Mouse (Mus musculus): Measurements from ENCODE around the gene Gm20708.

- peak; percentile 54 for TF ChIP-seq POLR2A (IDR thresholded peaks at IDR 0.05; ENCODE audit: insufficient read length, low read depth)
- no peak for TF ChIP-seq MYOG (IDR thresholded peaks at IDR 0.05; ENCODE audit: control insufficient read depth in 1 of 3, insufficient read depth in 1 of 3, insufficient read length in 2 of 3, low read depth in 2 of 3)
- no peak for TF ChIP-seq TCF3 (IDR thresholded peaks at IDR 0.05; ENCODE audit: insufficient read length, low read depth)
- no peak for TF ChIP-seq MYOD1 (IDR thresholded peaks at IDR 0.05; ENCODE audit: control insufficient read depth in 1 of 3, insufficient read length in 2 of 3, low read depth in 2 of 3)
- no peak for TF ChIP-seq MAX (IDR thresholded peaks at IDR 0.05; ENCODE audit: low read depth)
- no peak for TF ChIP-seq TCF12 (IDR thresholded peaks at IDR 0.05; ENCODE audit: insufficient read depth, poor library complexity, severe bottlenecking)
- TF ChIP-seq POLR2AphosphoS2 (IDR thresholded peaks at IDR 0.05; ENCODE audit: insufficient read length, low read depth), result peak; percentile 61
Measured at GRCm38 (mm10) chr11:117825333-117826101, 16.0 kb downstream of the Gm20708 start, which contains the start of the genes Afmid and Tk1.
